Mouse (Mus musculus): ENCODE measurements at regions not wholly inside any gene's neighbourhood (a gene's known extent, or its start where the extent isn't known, plus 50 kb on each side); places are given as distances from the start of the nearest gene placed in this dataset.

GRCm38 (mm10) chr6:22423070-22423980 is 67.3 kb upstream of the Fam3c start:
- Histone ChIP-seq H3K4me3 (no peak overlapping the region), H3K4me1 (no peaks in the 10 kb centered on the region), H3K4me2 (no peak overlapping the region), H3K9ac (no peak overlapping the region), H3K27ac (no peak overlapping the region), H3K9me3 (no peaks in the 10 kb centered on the region), H3K36me3 (replicated peaks) (no peaks in the 10 kb centered on the region), H3K27me3 (replicated peaks) (no peaks in the 10 kb centered on the region)
- no peak; the same call in 1 of the 2 replicates for ATAC-seq (replicated peaks)
- 83% methylated on average over 9 of the region's 9 CpGs for WGBS

- H3K9ac ChIP-seq, result no peak overlapping the region
- no peak overlapping the region for H3K4me3 ChIP-seq
- WGBS, result 84% methylated on average over 2 of the region's 2 CpGs
Measured at GRCm38 (mm10) chr6:22421551-22421950, 65.5 kb upstream of the Fam3c start.

GRCm38 (mm10) chr6:22418279-22418678 is 62.2 kb upstream of the Fam3c start:
- H3K4me2 ChIP-seq, result no peak overlapping the region
- H3K9ac ChIP-seq, result no peak overlapping the region
- 77% methylated on average over 4 of the region's 4 CpGs for WGBS
- no peak overlapping the region for H3K27ac ChIP-seq
- H3K36me3 ChIP-seq (replicated peaks), result no peaks in the 10 kb centered on the region
- ATAC-seq (replicated peaks), result no peak
- H3K4me3 ChIP-seq, result no peak overlapping the region
- H3K4me1 ChIP-seq, result no peaks in the 10 kb centered on the region
- no peaks in the 10 kb centered on the region for H3K27me3 ChIP-seq (replicated peaks)
- H3K9me3 ChIP-seq, result no peaks in the 10 kb centered on the region

More at GRCm38 (mm10) chr6:22421551-22421950, 65.5 kb upstream of the Fam3c start:
- Histone ChIP-seq H3K27ac (no peak overlapping the region), H3K4me1 (no peaks in the 10 kb centered on the region), H3K9me3 (no peaks in the 10 kb centered on the region), H3K36me3 (replicated peaks) (no peaks in the 10 kb centered on the region), H3K27me3 (replicated peaks) (no peaks in the 10 kb centered on the region), H3K4me2 (no peak overlapping the region)
- no peak for ATAC-seq (replicated peaks)

- 72% methylated on average over 2 of the region's 2 CpGs for whole genome bisulfite sequencing
- no peaks in the 10 kb centered on the region for H3K36me3 ChIP-seq (replicated peaks)
- H3K27ac ChIP-seq, result no peak overlapping the region
- ATAC-seq (replicated peaks), result no peak
- H3K27me3 ChIP-seq (replicated peaks), result no peaks in the 10 kb centered on the region
- H3K9me3 ChIP-seq, result no peaks in the 10 kb centered on the region
- H3K4me2 ChIP-seq, result no peak overlapping the region
- no peak overlapping the region for H3K9ac ChIP-seq
- H3K4me1 ChIP-seq, result no peaks in the 10 kb centered on the region
- no peak overlapping the region for H3K4me3 ChIP-seq
Measured at GRCm38 (mm10) chr6:22417189-22417588, 61.1 kb upstream of the Fam3c start.

GRCm38 (mm10) chr6:22411796-22412195 is 55.8 kb upstream of the Fam3c start:
- no peak overlapping the region for H3K27ac ChIP-seq
- no peaks in the 10 kb centered on the region for H3K9me3 ChIP-seq
- H3K4me1 ChIP-seq, result no peaks in the 10 kb centered on the region
- ATAC-seq (replicated peaks), result no peak
- no peaks in the 10 kb centered on the region for H3K36me3 ChIP-seq (replicated peaks)
- WGBS, result 83% methylated on average over 2 of the region's 2 CpGs
- no peak overlapping the region for H3K4me2 ChIP-seq
- H3K9ac ChIP-seq, result no peak overlapping the region
- H3K27me3 ChIP-seq (replicated peaks), result no peaks in the 10 kb centered on the region
- H3K4me3 ChIP-seq, result no peak overlapping the region

- no peak overlapping the region for H3K9ac ChIP-seq
- H3K27ac ChIP-seq, result no peak overlapping the region
- no peaks in the 10 kb centered on the region for H3K27me3 ChIP-seq (replicated peaks)
- no peaks in the 10 kb centered on the region for H3K4me1 ChIP-seq
- ATAC-seq (replicated peaks), result no peak
- H3K9me3 ChIP-seq, result no peaks in the 10 kb centered on the region
- no peak overlapping the region for H3K4me2 ChIP-seq
- no peak overlapping the region for H3K4me3 ChIP-seq
- 68% methylated on average over 7 of the region's 7 CpGs for WGBS
- no peaks in the 10 kb centered on the region for H3K36me3 ChIP-seq (replicated peaks)
Measured at GRCm38 (mm10) chr6:22408808-22409589, 53.0 kb upstream of the Fam3c start.

All from midbrain, embryonic 15.5 days (tissue).